Mouse (Mus musculus) limb, embryonic 14.5 days (tissue): Measurements from ENCODE around the gene Xylt1. TPM values are rescaled to one million over a fixed set of nuclear protein-coding genes. Genes with fewer than 3 reads are reported as not detected.

Experiments used
- ATAC-seq: fragments of 200-750 bp; cut with Nextera tagmentation; 2 replicates; pipeline ENCODE4 v1.8.0; 2017; ENCODE audit warnings: low read depth, moderate number of reproducible peaks, moderate TSS enrichment; ENCODE audit not compliant: low FRiP score
- DNase-seq: peaks from one replicate; pipeline ENCODE4 v3.0.0-alpha.2; 2015; ENCODE audit warnings: low spot score
- H3K27ac ChIP-seq: fragments of 300-500 bp; sonication (generic); replicated peaks from 2 replicates; pipeline ENCODE4 v1.5.1; 2014; ENCODE audit warnings: low read depth, mild to moderate bottlenecking, low read length, moderate library complexity, mixed read lengths
- H3K27me3 ChIP-seq: fragments of 300-500 bp; sonication (generic); 2 replicates; pipeline ENCODE4 v1.6.1; 2014; ENCODE audit warnings: low read length, mixed read lengths; ENCODE audit not compliant: control insufficient read depth, insufficient read depth
- H3K36me3 ChIP-seq: fragments of 300-500 bp; sonication (generic); 2 replicates; pipeline ENCODE4 v1.6.1; 2014; ENCODE audit warnings: mild to moderate bottlenecking, low read length, moderate library complexity, mixed read lengths; ENCODE audit not compliant: control insufficient read depth, insufficient read depth
- H3K4me1 ChIP-seq: fragments of 300-500 bp; sonication (generic); 2 replicates; pipeline ENCODE4 v1.6.1; 2014; ENCODE audit warnings: antibody characterized with exemption, low read length, mixed read lengths; ENCODE audit not compliant: control insufficient read depth, insufficient read depth
- H3K4me2 ChIP-seq: fragments of 300-500 bp; sonication (generic); replicated peaks from 2 replicates; pipeline ENCODE4 v1.6.1; 2014; ENCODE audit warnings: low read depth, mild to moderate bottlenecking, low read length, moderate library complexity; ENCODE audit not compliant: severe bottlenecking
- H3K4me3 ChIP-seq: fragments of 300-500 bp; sonication (generic); replicated peaks from 2 replicates; pipeline ENCODE4 v1.5.1; 2014; ENCODE audit warnings: low read length
- H3K9ac ChIP-seq: fragments of 300-500 bp; sonication (generic); 2 replicates; pipeline ENCODE4 v1.6.1; 2014; ENCODE audit warnings: mild to moderate bottlenecking, low read depth, low read length, moderate library complexity; ENCODE audit not compliant: severe bottlenecking
- H3K9me3 ChIP-seq: fragments of 300-500 bp; sonication (generic); 2 replicates; pipeline ENCODE4 v1.6.1; 2016; ENCODE audit warnings: low read length; ENCODE audit not compliant: control insufficient read depth
- POLR2A ChIP-seq: fragments of 200-500 bp; IDR thresholded peaks from 2 replicates; pipeline ENCODE4 v1.8.0; 2012; ENCODE audit warnings: inconsistent platforms, mild to moderate bottlenecking, moderate library complexity, borderline replicate concordance; ENCODE audit not compliant: insufficient read depth, insufficient read length; ENCODE audit errors: extremely low read depth
- WGBS: fragments of 180-500 bp; shearing (Covaris S2); extraction: QIAGEN DNeasy Blood & Tissue Kit; methylation state at CpG from one replicate; pipeline ENCODE4 v1.1.7; 2014; 5-methylcytosine and 5-hydroxymethylcytosine counted together
- polyA plus RNA-seq, 2 experiments: library from polyadenylated mRNA; depleted of rRNA in 1 of 2; stranded (reverse) in 1 of 2; unstranded in 1 of 2; fragments of >200 nt; fragmentation: Nextera tagmentation in 1 of 2; extraction: Ambion mirVana in 1 of 2; gene quantifications; 2 replicates each; pipeline versions ENCODE4 v1.2.1 to v1.2.3; 2012 to 2014

Gene Xylt1
- polyA plus RNA-seq, 2 experiments = 4.2 to 9.9 TPM

DNA sequence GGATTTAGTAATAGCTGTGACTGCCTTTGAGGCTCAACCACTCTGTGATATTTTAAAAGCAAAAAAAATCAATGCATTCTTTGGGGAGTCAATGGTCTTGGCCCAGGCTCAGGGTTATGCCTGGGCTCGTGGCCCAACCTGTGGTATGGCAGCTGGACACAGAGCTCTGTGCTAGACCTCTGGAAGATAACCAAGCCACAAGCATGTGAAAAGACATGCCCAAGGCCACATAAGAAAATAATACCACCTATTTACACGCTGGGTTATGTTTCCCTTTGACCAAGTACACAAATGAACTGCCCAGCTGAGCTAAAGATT lies 106.4 kb downstream of the Xylt1 start:
- 72% methylated on average over 2 of the region's 2 CpGs for WGBS
- no peak overlapping the region for H3K27ac ChIP-seq

GRCm38 (mm10) chr7:117489973-117490372 lies 109.2 kb downstream of the Xylt1 start:
- peaks cover 5% of the 10 kb centered on the region; the same call in 1 of the 2 replicates for H3K4me1 ChIP-seq
- TF ChIP-seq POLR2A = no peak
- H3K9ac ChIP-seq = no peak overlapping the region
- no peaks in the 10 kb centered on the region for H3K36me3 ChIP-seq
- DNase-seq (no peak), ATAC-seq (no peak)
- no peak overlapping the region for H3K4me3 ChIP-seq
- H3K27ac ChIP-seq = no peak overlapping the region
- no peak overlapping the region for H3K4me2 ChIP-seq
- no peaks in the 10 kb centered on the region for H3K9me3 ChIP-seq
- no peaks in the 10 kb centered on the region for H3K27me3 ChIP-seq
- whole genome bisulfite sequencing = 85% methylated on average over 5 of the region's 5 CpGs

More for the DNA sequence above, 106.4 kb downstream of the Xylt1 start:
- Histone ChIP-seq H3K9me3 (no peaks in the 10 kb centered on the region), H3K4me3 (no peak overlapping the region), H3K4me1 (peaks cover 3% of the 10 kb centered on the region; the same call in 1 of the 2 replicates), H3K4me2 (no peak overlapping the region), H3K27me3 (no peaks in the 10 kb centered on the region), H3K9ac (no peak overlapping the region), H3K36me3 (no peaks in the 10 kb centered on the region)
- TF ChIP-seq POLR2A = no peak
- DNase-seq (no peak), ATAC-seq (no peak)

- Histone ChIP-seq H3K4me1 (peaks cover 5% of the 10 kb centered on the region; the same call in 1 of the 2 replicates), H3K9ac (no peak overlapping the region), H3K36me3 (no peaks in the 10 kb centered on the region), H3K27me3 (no peaks in the 10 kb centered on the region), H3K4me3 (no peak overlapping the region), H3K4me2 (no peak overlapping the region), H3K9me3 (no peaks in the 10 kb centered on the region), H3K27ac (no peak overlapping the region)
- TF ChIP-seq POLR2A = no peak
- DNase-seq (no peak), ATAC-seq (no peak)
- 82% methylated on average over 9 of the region's 9 CpGs for WGBS
Measured at GRCm38 (mm10) chr7:117490500-117491205, 109.9 kb downstream of the Xylt1 start.

DNA sequence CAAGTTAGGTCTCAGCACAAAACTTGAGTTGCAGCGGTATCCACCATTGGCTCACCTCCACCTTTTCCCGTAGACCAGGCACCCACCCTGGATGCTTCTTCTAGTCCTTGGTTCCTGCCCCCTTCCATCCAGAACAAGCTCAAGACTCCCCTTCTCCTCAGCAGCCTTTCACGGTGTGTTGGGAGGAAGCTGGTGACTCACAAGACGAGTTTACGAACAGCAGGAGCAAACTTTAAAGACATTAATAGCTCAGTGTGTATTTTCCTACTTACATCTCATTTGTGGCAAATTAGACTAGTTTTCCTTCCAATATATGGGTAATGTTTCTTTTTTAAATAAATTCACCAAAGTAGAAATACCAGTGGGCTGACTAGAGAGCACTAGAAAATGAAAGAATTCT lies 110.7 kb downstream of the Xylt1 start:
- Histone ChIP-seq H3K9ac (no peak overlapping the region), H3K36me3 (no peaks in the 10 kb centered on the region), H3K27ac (0 out of 2 replicates have a peak overlapping the region, but pooled peaks have one; percentile 52), H3K27me3 (no peaks in the 10 kb centered on the region), H3K4me2 (no peak overlapping the region), H3K4me1 (peaks cover 4% of the 10 kb centered on the region; the same call in 1 of the 2 replicates), H3K9me3 (no peaks in the 10 kb centered on the region), H3K4me3 (no peak overlapping the region)
- ATAC-seq (no peak), DNase-seq (no peak)
- TF ChIP-seq POLR2A = no peak
- WGBS = 65% methylated on average over 5 of the region's 5 CpGs

DNA sequence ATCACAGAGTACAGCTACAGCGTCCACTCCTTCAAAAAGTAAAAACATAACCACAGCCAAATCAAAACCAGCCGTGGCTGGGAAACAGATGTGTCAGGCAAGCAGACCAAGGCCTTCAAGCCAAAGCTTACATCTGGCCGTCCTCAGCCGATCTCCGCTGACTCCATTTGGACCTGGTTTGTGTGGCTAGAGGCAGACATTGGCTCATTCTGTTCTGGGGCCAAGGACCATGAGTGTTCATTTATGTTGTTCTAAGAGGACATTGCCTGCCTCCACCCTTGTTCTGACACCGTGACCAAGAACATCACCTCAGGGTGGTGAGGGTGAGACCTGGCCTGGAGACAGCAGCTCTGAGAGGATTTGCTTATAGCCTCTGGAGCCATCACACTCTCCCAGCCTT lies 113.4 kb downstream of the Xylt1 start:
- DNase-seq (peak; percentile 43), ATAC-seq (0 out of 2 replicates have a peak, but pooled peaks have one; percentile 47)
- Histone ChIP-seq H3K36me3 (no peaks in the 10 kb centered on the region), H3K9me3 (no peaks in the 10 kb centered on the region), H3K4me1 (peaks cover 3% of the 10 kb centered on the region; the same call in 1 of the 2 replicates), H3K27me3 (no peaks in the 10 kb centered on the region), H3K9ac (no peak overlapping the region), H3K4me3 (no peak overlapping the region), H3K27ac (no peak overlapping the region), H3K4me2 (no peak overlapping the region)
- WGBS = 41% methylated on average over 6 of the region's 6 CpGs
- TF ChIP-seq POLR2A = no peak
